Mouse (Mus musculus): ENCODE data around the gene Gm20696.

DNA sequence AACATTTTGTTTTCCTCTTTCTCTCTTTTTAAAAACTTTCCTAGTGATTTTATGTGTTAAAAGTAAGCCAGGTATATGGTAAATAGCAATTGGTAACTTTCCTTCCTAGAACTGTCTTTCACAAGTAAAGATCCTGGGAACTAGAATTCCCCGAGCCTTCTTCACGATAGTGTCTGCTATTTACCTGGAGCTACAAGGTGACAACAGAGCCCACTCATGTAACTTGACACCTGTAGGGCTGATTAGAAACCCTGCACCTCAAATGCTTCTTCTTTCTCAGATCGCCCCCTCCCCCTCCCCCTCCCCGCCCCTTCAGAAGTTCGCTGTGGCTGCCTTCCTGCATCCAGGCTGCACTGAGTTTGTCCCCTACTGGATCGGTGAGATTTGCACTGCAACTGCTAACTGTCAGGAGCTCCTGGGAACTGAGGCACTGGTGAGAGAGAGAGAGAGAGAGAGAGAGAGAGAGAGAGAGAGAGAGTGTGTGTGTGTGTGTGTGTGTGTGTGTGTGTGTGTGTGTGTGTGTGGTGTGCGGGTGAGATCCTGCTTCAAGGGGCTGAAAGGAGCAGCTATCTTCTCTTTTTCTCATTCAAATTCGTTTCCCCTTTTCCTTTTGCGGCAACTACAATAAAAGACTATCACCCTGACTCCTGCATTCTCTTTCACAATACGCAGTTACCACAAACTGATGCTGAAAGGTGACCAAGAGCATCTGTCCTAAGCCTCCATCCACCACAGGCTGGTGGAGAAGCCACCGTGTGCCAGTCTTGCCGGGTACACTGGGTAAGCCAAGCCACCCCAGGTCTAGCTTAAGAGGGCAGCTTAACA, 403.3 kb downstream of the Gm20696 start:
- TF ChIP-seq GATA1 (IDR thresholded peaks at IDR 0.05; ENCODE audit: low read length) (no peak), TAL1 (IDR thresholded peaks at IDR 0.05; ENCODE audit: low read length) (no peak)
